Mouse (Mus musculus) C2C12 (cell line): ENCODE measurements around the gene Miox. TPM values are rescaled to one million over a fixed set of nuclear protein-coding genes. Genes with fewer than 3 reads are reported as not detected.

Experiments used
- H3K27me3 ChIP-seq: one replicate; pipeline ENCODE4 v1.6.1; 2011; ENCODE audit not compliant: control insufficient read depth, insufficient read depth, insufficient read length
- H3K36me3 ChIP-seq: one replicate; pipeline ENCODE4 v1.6.1; 2011; ENCODE audit not compliant: control insufficient read depth, insufficient read depth
- H3K4me3 ChIP-seq: one replicate; pipeline ENCODE4 v1.5.1; 2011; ENCODE audit warnings: mild to moderate bottlenecking, control low read depth; ENCODE audit not compliant: poor library complexity, insufficient read depth, severe bottlenecking
- H3K79me2 ChIP-seq: one replicate; pipeline ENCODE4 v1.6.1; 2011; ENCODE audit not compliant: control insufficient read depth, insufficient read depth
- H3K79me3 ChIP-seq: one replicate; pipeline ENCODE4 v1.6.1; 2011; ENCODE audit warnings: low read depth, control low read depth
- H3ac ChIP-seq: one replicate; pipeline ENCODE3; 2011; ENCODE audit warnings: low read depth; ENCODE audit not compliant: control insufficient read depth, insufficient read length
- CEBPB ChIP-seq: IDR thresholded peaks from one replicate; pipeline ENCODE4 v1.6.1; 2011; ENCODE audit warnings: low read depth, mild to moderate bottlenecking, control low read depth, moderate library complexity
- CTCF ChIP-seq: IDR thresholded peaks from one replicate; pipeline ENCODE4 v1.5.1; 2011; ENCODE audit not compliant: control insufficient read depth, insufficient read depth, insufficient read length
- FOSL1 ChIP-seq: IDR thresholded peaks from one replicate; pipeline ENCODE4 v1.8.0; 2011; ENCODE audit warnings: mild to moderate bottlenecking, low read length; ENCODE audit not compliant: poor library complexity, insufficient read depth, severe bottlenecking
- MAX ChIP-seq: IDR thresholded peaks from one replicate; pipeline ENCODE4 v1.6.1; 2011; ENCODE audit warnings: mild to moderate bottlenecking, control low read depth
- MYOD1 ChIP-seq: IDR thresholded peaks from one replicate; pipeline ENCODE4 v1.6.1; 2011; ENCODE audit warnings: low read depth; ENCODE audit not compliant: control insufficient read depth, insufficient read length
- MYOG ChIP-seq: IDR thresholded peaks from one replicate; pipeline ENCODE4 v1.6.1; 2011; ENCODE audit not compliant: control insufficient read depth, insufficient read length; ENCODE audit errors: extremely low read depth
- USF1 ChIP-seq: IDR thresholded peaks from one replicate; pipeline ENCODE4 v1.6.1; 2011; ENCODE audit warnings: low read depth, mild to moderate bottlenecking, control low read depth, moderate library complexity
- polyA plus RNA-seq: library from polyadenylated mRNA; unstranded; fragments of >200 nt; fragmentation: generic; extraction: Trizol; gene quantifications from one replicate; pipeline ENCODE4 v1.2.1, GENCODE M21; 2012; ENCODE audit warnings: missing spikeins

Gene Miox
- polyA plus RNA-seq, 1 experiment: not detected

GRCm38 (mm10) chr15:89336422-89336821 lies 2.2 kb downstream of the Miox start:
- peaks cover 23% of the 10 kb centered on the region for H3K27me3 ChIP-seq
- H3K4me3 ChIP-seq: no peak overlapping the region
- no peaks in the 10 kb centered on the region for H3K79me3 ChIP-seq
- TF ChIP-seq USF1 (no peak), MAX (no peak), FOSL1 (no peak), CEBPB (no peak), MYOD1 (no peak), CTCF (no peak), MYOG (no peak)
- no peak overlapping the region for H3ac ChIP-seq
- H3K36me3 ChIP-seq: no peaks in the 10 kb centered on the region
- H3K79me2 ChIP-seq: no peaks in the 10 kb centered on the region

DNA sequence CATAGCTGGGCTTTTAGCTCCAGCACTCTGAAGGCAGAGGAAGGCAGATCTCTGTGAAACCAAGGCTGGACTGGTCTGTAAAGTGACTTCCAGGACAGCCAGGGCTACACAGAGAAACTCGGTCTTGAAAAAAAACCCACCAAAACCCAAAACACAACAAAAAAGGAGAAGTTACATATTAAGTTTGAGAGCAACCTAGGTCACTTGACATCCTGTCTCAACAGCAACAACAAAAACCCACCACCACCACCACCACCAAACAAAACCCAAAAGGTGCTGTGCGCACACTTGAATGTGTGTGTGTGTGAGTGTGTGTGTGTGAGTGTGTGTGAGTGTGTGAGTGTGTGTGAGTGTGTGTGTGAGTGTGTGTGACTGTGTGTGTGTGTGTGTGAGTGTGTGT lies 5.5 kb downstream of the Miox start:
- TF ChIP-seq MYOD1: no peak
- no peak for TF ChIP-seq CTCF
- TF ChIP-seq MAX: no peak
- no peak for TF ChIP-seq FOSL1
- TF ChIP-seq MYOG: no peak
- TF ChIP-seq CEBPB: no peak
- TF ChIP-seq USF1: no peak
- Histone ChIP-seq H3K4me3 (no peak overlapping the region), H3K79me3 (no peaks in the 10 kb centered on the region), H3K36me3 (no peaks in the 10 kb centered on the region), H3K27me3 (peaks cover 7% of the 10 kb centered on the region), H3K79me2 (no peaks in the 10 kb centered on the region), H3ac (no peak overlapping the region)

DNA sequence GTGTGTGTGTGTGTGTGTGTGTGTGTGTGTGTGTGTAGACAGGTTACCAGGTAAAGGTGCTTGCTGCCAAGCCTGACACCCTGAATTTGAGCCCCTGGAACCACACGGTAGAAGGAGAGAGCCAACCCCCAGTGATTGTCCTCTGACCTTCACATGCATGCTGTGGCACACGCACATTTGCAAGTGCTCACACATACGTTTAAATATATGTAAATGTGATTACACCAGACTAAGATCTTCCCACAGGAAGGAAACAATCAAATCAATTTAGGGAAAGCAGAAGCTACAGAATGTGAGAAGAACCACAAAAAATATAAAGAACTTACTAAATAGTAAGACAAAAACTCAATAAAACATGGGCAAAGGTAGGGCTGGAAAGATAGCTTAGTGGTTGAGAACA lies 5.9 kb downstream of the Miox start:
- Histone ChIP-seq H3K27me3 (peaks cover 2% of the 10 kb centered on the region), H3K4me3 (no peak overlapping the region), H3K79me3 (no peaks in the 10 kb centered on the region), H3ac (no peak overlapping the region), H3K36me3 (no peaks in the 10 kb centered on the region), H3K79me2 (no peaks in the 10 kb centered on the region)
- TF ChIP-seq FOSL1 (no peak), MAX (no peak), MYOD1 (no peak), CEBPB (no peak), CTCF (no peak), USF1 (no peak), MYOG (no peak)

- H3K4me3 ChIP-seq: no peak overlapping the region
- no peaks in the 10 kb centered on the region for H3K36me3 ChIP-seq
- no peaks in the 10 kb centered on the region for H3K79me3 ChIP-seq
- H3K79me2 ChIP-seq: no peaks in the 10 kb centered on the region
- no peaks in the 10 kb centered on the region for H3K27me3 ChIP-seq
- TF ChIP-seq MYOG: no peak
- TF ChIP-seq USF1: no peak
- no peak for TF ChIP-seq CEBPB
- no peak for TF ChIP-seq MAX
- no peak for TF ChIP-seq MYOD1
- no peak for TF ChIP-seq FOSL1
- no peak for TF ChIP-seq CTCF
- no peak overlapping the region for H3ac ChIP-seq
Measured at GRCm38 (mm10) chr15:89341678-89342077, 7.5 kb downstream of the Miox start.

GRCm38 (mm10) chr15:89343325-89343724 lies 9.1 kb downstream of the Miox start:
- Histone ChIP-seq H3ac (no peak overlapping the region), H3K4me3 (no peak overlapping the region), H3K36me3 (no peaks in the 10 kb centered on the region), H3K79me2 (no peaks in the 10 kb centered on the region), H3K79me3 (no peaks in the 10 kb centered on the region), H3K27me3 (no peaks in the 10 kb centered on the region)
- TF ChIP-seq MYOD1: no peak
- no peak for TF ChIP-seq CTCF
- no peak for TF ChIP-seq MYOG
- TF ChIP-seq FOSL1: no peak
- no peak for TF ChIP-seq USF1
- TF ChIP-seq MAX: no peak
- TF ChIP-seq CEBPB: no peak

- H3K79me2 ChIP-seq: peaks cover 30% of the 10 kb centered on the region
- H3ac ChIP-seq: no peak overlapping the region
- no peak overlapping the region for H3K4me3 ChIP-seq
- H3K79me3 ChIP-seq: peaks cover 15% of the 10 kb centered on the region
- H3K36me3 ChIP-seq: peaks cover 52% of the 10 kb centered on the region
- TF ChIP-seq MYOG (no peak), CTCF (no peak), USF1 (no peak), FOSL1 (no peak), CEBPB (no peak), MAX (no peak), MYOD1 (no peak)
- H3K27me3 ChIP-seq: no peaks in the 10 kb centered on the region
Measured at GRCm38 (mm10) chr15:89350447-89350846, 16.2 kb downstream of the Miox start.
